Mouse (Mus musculus) adrenal gland (tissue): ENCODE data around the gene Fkbp11.

Experiments used
- intact Hi-C: fragments of 180-260 bp; cut with DNase I; formaldehyde crosslinking; loops from one replicate; pipeline ENCODE4 v1.15.1; 2025

Gene Fkbp11

DNA sequence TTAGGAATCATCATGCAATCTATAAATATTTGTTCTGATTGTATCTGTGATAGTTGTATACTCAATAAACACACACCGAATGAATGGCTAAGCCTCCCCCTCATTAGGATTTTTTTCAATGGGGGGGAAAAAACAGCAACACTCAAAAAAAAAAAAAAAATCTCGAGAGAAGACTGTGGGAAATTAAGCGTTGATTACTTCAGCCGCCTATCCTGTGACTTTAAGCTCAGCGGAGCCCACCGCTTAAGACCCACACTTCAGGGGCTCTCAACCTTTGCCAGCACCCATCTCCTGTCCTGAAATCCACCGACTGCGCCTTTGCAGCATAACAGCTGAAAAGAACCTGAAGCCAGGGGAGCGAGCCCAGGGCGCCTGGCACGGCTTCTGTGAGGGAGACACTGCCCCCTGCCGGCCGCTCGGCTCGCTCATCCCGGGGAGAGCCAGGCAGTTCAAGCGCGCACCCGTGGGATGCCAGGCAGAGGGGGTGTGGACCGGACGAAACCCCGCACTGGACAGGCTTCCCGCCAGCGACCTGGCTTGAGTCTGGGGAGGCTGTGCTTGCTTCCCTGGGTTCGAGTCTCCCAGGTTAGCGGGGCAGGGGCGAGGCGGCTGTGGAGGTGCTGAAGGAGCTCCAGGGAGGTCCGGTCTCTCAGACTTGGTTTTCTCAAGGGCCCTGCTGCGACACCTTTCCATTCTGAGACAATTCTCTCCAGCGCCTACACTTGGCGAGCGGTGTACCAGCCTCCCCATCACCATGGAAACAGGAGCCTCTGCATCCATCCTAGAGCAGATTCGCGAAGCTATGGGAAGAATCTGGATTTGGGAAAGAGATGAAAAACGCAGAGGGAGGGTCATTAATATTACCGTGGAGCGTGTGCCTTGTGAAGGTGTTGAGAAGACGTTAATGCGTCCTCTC, 28.6 kb downstream of the Fkbp11 start:
- intact Hi-C loops = loop anchor here (2.0 kb wide), 1 partner anchor 35 kb away; no protein-coding TSS in a partner anchor

DNA sequence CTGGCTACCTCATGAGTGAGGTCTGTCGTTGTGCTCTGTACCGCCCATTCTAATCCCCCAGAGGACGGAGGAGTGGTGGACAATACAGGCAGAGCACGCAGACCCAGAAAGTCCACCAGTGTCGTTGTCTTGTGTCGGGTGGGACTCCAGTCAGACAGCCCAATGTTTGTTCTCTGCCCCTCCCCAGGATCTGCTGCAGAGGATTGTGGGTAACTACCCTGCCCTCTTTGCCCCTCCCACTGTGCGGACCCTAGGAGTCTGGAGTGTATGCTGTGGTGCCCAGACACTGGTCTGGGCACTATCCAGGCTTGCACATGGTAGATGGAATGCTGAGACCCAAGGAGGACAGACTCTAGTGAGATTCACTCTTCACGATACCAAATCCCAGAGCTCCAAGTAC, 31.8 kb downstream of the Fkbp11 start:
- intact Hi-C loops = no loop called here

DNA sequence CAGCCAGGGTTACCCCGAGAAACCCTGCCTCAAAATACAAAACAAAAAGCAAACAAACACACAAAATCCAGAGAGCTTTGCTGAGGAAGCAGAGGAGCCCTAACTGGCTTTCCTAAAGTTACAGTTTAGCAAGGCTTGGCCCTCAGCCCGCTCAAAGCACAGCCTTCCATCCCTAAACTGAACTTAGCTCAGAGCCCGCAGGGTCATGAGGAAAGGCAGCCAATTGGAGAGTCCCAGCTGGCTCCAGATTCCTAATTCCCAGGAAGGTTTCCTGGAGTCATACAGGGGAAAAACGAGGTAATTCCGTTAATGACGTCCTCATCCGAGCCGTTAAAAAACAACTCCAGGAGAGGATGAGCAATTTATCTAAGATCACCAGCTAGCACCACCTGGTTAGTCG, 32.3 kb downstream of the Fkbp11 start:
- intact Hi-C loops = no loop called here

DNA sequence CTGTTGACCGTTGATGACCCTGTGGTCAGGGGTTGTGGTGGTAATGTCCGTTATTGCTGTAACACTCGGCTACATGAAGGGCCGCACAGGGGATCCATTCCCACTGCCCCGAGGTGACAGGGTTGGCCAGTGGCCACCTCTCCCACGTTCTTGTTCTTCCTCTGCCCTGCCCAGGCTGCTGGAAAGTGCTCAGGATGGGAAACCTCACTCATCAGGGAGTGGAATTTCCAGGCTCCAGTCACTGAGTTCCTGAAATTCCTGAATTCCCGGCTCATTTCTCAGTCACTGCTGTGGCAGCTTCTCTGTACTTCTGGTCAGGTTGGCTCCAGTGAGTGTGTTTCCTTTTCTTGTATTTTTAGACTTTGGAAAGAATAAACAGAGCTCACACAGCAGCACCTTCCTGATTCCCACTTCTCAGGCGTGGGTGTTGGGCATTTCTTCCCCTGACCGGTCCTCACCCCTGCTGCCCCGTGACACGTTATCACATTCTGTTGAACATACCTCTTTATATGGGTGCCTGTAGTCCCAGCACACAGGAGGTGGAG, 35.8 kb downstream of the Fkbp11 start:
- intact Hi-C loops = no loop called here

GRCm38 (mm10) chr15:98691486-98692147, 36.4 kb downstream of the Fkbp11 start:
- intact Hi-C loops = no loop called here

DNA sequence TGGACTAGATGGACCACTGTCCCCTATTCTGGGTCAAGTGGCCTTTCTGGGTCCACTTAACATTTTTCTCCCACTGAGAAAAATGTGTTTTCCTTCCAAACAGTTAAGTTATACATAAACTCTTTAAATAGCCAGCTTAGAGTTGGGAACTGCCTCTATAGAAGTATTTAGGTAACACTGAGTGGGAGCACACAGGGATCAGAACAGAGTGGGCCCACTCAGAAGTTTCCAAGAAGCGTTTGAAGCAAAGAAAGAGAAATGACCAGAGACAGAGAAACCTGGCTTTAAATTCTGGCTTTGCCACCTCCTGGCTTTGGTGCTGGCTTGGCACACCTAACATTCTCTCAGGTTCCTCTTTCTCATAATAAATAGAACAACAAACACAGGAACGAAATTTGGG, 38.3 kb downstream of the Fkbp11 start:
- intact Hi-C loops = no loop called here

DNA sequence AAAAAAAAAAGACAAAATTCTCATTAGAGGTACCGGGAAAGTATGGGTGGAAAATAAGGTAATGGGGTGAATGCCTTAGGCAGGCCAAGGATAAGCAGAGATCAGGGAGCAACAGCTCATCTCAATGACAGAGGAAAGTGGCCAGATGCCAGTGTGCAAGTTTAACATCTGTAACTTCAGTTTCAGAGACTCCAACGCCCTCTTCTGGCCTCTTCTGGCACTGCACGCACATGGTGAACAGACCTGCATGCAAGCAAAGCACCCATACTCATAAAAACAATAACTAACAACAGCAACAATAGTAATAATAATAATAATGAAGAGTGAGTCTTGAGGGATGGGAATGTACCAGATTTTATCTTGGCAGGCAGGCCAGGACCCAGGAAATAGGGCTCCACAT, 42.1 kb downstream of the Fkbp11 start:
- intact Hi-C loops = no loop called here

DNA sequence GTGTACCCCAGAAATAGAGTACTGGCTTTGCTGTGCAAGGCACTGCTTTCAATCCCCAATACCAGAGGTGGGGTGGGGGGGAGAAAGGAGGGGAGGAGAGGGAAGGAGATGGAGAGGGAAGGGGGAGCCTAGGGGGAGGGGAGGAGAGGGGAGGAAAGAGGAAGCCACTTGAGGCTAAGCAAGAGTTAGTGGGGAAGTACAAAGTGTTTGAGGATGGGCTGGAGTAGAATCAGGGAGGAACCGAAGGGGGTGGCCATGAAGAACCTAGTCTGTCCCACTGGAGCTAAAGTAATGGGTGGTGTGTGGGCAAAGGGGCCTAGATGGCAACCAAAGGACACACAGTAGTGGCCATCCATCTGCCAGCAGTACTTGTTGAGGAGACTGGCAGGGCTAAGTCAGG, 44.3 kb downstream of the Fkbp11 start:
- intact Hi-C loops = no loop called here

GRCm38 (mm10) chr15:98683177-98683576, 44.8 kb downstream of the Fkbp11 start:
- intact Hi-C loops = no loop called here

DNA sequence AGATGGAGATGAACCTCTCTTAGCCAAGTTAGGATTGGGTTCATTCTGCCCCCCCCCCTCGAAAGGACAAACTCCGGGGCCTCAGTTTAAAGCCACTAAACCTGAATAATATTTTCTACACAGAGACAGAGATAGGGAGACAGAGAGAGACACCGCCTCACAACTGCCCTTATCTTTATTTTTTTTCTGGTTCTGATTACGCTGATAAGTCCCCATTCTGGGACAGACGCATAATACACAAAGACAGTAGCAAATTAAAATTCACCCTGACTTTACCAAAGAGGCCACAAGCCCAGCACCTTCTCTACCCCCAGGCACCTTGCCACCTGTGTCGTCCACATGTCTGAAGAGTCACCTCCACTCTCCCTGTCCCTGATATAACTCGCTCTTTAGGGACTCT, 46.4 kb downstream of the Fkbp11 start:
- intact Hi-C loops = no loop called here

DNA sequence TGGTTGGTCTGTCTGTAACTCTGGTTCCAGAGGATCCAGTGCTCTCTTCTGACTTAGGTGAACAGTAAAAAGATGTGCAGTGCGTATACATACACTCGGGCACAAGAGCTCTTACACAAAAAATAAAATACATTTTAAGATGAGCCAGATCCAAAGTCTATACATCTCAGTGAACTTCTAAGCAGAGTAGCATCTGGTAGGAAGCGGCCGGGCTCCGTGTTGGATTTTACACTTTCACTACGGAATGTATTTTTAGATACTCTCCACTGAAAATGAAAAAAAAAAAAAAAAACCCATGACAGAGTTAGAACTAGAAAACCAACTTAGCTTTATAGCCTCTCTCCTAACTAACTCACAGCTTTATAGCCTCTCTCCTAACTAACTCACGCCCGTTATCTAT, 47.3 kb downstream of the Fkbp11 start:
- intact Hi-C loops = no loop called here

- intact Hi-C loops = no loop called here
These were observed 50.0 kb downstream of the Fkbp11 start for GRCm38 (mm10) chr15:98677977-98678376.

- intact Hi-C loops = no loop called here
These were observed 50.9 kb downstream of the Fkbp11 start, which contains the start of gene Rnd1 for GRCm38 (mm10) chr15:98676940-98677728. TSS of gene Rnd1 (minus strand) at chr15:98677461.

- intact Hi-C loops = no loop called here
These were observed 51.5 kb downstream of the Fkbp11 start for GRCm38 (mm10) chr15:98676471-98676870.

GRCm38 (mm10) chr15:98675634-98676250, 52.3 kb downstream of the Fkbp11 start:
- intact Hi-C loops = no loop called here

GRCm38 (mm10) chr15:98674994-98675545, 52.9 kb downstream of the Fkbp11 start:
- intact Hi-C loops = no loop called here
